Mouse (Mus musculus): ENCODE results near the gene Snx12.
"Not testable (repeated sequence)": the region's sequence is repeated elsewhere in the genome, so short reads cannot be mapped to it uniquely, and the experiment has no call there.

Gene Snx12

DNA sequence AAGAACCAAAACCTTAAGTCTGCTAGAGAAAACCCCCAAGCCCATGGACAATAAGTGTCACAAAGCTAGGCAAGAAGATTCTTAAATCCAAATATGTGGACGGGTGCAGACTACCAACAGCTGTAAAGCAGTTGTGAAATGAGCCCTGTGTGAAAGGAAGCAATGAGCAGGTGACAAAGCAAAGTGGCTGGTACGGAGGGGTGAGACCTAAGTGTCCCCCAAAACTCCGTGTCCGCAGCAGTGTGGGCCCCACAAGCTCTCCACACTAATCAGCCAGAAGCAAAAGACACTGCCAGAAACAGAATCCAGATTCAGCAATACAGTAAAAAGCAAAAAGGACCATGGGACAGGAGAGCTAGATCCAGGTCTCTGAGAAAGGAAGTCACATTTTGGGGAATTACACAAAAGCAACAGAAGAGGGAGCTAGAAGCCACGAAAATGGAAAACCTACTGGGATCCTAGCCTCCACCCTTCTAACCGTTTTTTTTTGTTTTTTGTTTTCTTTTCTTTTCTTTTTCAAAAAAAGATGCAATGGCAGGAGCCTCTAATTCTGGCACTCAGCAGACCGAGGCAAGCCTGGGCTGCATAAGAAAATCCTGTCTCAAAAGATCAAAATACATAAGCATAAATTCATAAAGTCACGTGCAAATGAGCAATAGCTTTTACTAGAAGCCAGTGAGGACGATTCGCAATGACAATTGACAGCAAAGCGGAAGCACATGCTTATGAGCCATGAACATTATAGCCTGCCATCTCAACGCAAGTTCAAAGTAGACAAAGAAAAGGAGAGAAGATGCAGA, 90.2 kb downstream of the Snx12 start:
- peak in 1 of 2 experiments; percentile 7 for DNase-seq

GRCm38 (mm10) chrX:101131001-101131400, 91.4 kb downstream of the Snx12 start:
- peak; percentile 4 to 29 for DNase-seq

GRCm38 (mm10) chrX:101128559-101128958, 93.8 kb downstream of the Snx12 start:
- no peak for DNase-seq

DNA sequence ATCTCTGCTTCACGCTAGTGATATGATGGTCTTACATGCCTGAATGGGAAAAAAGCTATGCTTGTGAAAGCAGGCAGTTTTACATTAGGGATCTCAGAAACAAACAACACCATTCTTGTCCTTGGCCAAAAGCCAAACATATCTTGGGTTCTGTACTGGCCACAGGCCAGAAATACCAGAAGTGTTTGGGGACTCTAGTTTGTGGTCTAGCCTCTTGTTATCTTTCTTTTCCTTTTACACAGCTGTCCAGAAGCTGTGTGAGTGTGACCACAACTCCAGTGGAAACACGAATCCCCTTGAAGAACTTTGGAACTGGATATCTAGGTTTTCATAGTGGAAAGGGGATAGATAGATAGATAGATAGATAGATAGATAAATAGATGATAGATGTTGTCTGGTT, 95.4 kb downstream of the Snx12 start:
- no peak for DNase-seq

GRCm38 (mm10) chrX:101126474-101126955, 95.8 kb downstream of the Snx12 start:
- DNase-seq, result no peak

- DNase-seq, result no peak
Observed at GRCm38 (mm10) chrX:101120546-101120945, 101.8 kb downstream of the Snx12 start.

DNA sequence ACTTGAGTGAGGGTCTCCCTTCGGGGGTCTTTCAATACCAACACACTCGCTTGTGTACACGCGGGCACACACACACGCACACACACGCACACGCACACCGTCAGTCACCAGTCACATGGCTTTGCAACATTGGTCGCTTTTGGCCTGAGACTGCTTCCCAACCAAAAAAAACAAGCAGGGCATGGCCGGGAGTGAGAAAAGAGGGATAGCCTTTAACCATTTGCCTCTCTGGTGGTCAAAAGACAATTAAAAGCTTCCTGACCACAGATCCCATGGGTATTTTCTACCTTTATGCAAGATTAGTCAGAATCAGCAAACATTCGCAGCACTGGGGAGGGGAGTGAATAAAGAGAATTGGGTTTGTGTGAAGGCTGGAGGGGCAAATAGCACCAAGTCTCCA, 136.4 kb downstream of the Snx12 start, which contains the start of gene Slc7a3:
Gene Slc7a3, minus strand, starts transcription at position 101 of the 400 bp plus-strand sequence.
- no peak for DNase-seq

GRCm38 (mm10) chrX:101085211-101085610, 137.2 kb downstream of the Snx12 start:
- not testable (repeated sequence) for DNase-seq

DNA sequence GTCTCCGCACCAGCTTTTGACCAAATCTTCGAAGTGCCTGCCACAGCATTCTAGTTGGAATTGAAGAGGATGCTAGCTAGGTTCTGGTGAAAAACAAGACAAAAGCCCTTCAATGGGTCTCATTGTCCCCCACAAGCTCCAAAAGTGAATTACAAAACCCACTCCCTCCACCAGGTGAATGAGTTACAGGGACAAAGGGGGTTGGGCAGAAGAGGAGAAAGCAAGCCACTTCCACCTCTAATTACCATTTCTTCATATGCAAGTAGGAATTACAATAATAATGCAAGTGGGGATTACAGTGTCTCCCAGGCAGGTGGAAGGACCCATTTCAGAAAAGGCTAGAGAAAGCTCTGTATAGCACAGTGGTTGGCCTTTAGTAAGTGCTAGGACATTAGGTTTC, 138.2 kb downstream of the Snx12 start:
- DNase-seq, result no peak

- no peak for DNase-seq
Observed at GRCm38 (mm10) chrX:101065245-101065644, 157.1 kb downstream of the Snx12 start.

GRCm38 (mm10) chrX:101063503-101063902, 158.9 kb downstream of the Snx12 start:
- DNase-seq, result no peak

DNA sequence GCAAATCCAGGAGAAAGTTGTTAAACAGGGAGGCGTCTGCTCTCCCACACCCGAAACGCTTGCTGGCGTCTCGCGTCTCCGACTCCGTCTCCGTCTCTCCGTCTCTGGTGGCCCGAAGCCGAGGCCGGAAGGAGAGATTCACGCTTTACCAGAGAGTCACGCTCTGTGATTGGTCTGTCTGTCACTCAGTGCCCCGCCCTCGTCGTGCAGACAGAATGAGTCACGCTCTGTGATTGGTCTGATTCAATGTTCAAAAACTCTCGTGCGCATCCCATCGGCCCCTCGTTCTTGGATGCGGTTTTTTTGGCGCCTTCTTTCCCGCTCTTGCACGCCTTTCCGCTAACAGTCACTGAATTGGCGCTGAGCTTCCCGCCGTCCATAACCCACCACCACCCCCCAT, 162.8 kb downstream of the Snx12 start, which contains the start of gene Tex11:
Gene Tex11, minus strand, starts transcription at position 127 of the 400 bp plus-strand sequence.
- no peak for DNase-seq
